Mouse (Mus musculus) bone marrow, adult 2 months (tissue): ENCODE results near the gene Mrps6.

Source experiments
- CTCF ChIP-seq: fragments of 200-500 bp; IDR thresholded peaks from 2 replicates; pipeline ENCODE4 v1.5.1; 2011; ENCODE audit warnings: low read length, control low read depth; ENCODE audit not compliant: control insufficient read depth, insufficient read depth
- POLR2A ChIP-seq: fragments of 200-500 bp; IDR thresholded peaks from 2 replicates; pipeline ENCODE4 v1.6.1; 2011; ENCODE audit warnings: low read depth, mild to moderate bottlenecking, control low read depth, low read length, borderline replicate concordance; ENCODE audit not compliant: control insufficient read depth

DNA sequence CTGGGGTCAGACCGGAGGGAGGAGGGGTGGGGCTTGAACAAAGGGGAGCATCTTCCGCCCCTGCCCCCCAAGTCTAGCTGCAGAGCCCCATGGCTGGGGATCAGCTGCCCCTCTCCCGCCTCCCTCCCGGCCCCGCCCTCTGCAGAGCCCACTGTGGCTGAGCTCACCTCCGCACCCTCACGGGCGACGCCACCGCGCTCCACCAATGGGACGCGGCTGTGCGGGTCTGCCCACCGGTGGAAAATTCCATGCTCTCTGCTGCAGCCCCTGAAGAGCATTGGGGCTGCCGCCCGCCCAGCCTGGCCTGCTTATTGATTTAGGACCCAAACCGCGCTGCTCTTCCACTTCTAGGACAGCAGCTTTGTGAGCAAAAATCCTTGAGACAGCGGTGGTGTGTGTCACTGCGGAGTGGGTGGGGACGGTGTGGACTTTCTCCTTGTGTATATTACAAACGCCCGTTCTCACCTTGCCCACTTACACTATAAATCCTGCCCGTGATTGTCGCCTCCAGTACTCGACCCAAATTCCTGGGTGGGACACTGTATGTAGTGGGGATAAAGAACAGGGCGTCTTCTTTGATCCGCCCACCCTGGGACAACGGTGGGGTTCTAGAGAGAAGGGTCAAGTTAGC, 100.5 kb downstream of the Mrps6 start:
- TF ChIP-seq POLR2A (no peak), CTCF (no peak)
